Mouse (Mus musculus) MN1 (cell line): ENCODE data around the gene Slc4a3.

Source experiments
- DNase-seq: peaks from one replicate; pipeline ENCODE4 v3.0.0-alpha.2; 2016; ENCODE audit warnings: low spot score

Slc4a3 gene

DNA sequence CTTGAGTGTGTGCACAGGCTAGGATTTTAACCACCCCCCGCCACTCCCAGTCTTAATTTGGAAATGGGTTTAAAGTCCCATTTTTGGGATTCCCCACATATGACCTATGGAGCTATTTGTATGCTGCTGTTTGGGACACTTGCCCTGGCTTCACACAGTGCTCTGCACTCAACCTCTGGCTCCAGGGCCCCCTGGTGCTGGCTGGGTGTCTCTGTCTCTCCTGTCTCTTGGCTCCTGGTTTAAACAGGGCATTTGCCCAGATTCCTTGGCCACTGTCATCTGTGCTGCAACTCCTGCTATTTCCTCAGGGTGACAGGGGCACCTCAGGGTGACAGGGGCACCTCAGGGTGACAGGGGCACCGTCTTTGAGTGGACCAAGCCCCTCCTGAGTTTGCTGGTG lies 50.8 kb downstream of the Slc4a3 start:
- no peak for DNase-seq

DNA sequence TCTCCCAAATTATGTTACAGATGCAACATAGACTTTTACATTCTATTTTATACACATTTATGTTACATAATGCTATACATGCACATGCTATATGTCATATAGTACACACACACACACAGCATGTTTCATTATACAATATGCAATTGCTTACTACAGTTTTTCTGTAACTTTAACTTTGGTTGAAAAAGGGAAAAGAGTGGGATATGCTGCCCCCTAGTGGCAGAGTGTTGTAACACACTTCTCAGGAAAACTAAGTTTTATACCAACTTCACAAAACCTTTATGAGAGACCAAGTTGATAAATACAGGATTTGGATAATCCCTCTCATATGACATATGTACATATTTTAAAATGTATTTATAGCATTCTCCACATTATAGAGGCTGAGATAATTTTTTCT lies 51.6 kb downstream of the Slc4a3 start:
- peak; percentile 56 for DNase-seq

DNA sequence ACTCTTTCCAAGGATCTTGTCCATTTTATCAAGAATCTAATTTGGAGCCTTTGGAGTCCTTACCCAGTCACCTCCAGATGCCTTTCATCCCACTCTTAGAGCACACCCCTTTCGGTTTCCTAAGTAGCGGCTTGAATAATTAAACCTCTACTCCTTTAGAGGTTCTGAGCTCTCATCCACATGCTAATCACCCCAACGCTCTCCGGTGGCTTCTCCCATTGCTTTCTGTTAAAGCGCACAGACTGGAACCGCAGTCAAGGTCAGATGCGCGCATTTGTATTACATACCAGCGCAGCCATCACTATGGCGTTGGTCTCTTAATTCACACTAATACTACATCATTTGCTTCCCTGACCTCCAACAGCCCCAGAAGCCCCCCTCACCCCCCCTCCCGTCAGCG lies 55.7 kb downstream of the Slc4a3 start:
- no peak for DNase-seq

DNA sequence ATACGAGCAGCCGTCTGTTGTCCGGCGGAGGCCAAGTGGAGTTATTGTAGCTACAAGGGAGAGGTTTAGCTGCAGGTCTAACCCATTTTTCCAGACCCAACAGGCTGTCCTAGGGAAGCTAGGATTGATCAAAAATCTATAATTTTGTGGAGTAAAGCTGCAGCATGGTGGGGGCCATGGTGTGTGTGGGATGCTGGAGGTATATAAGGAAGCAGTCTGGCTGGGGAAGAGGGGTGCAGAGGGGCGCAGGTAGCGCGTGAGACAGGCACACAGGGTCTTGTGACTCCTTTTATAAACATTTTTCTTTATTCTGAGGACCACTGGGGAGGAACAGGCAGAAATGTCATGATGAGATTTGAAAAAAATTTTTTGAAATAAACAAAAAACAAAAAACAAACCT lies 57.5 kb downstream of the Slc4a3 start:
- no peak for DNase-seq

DNA sequence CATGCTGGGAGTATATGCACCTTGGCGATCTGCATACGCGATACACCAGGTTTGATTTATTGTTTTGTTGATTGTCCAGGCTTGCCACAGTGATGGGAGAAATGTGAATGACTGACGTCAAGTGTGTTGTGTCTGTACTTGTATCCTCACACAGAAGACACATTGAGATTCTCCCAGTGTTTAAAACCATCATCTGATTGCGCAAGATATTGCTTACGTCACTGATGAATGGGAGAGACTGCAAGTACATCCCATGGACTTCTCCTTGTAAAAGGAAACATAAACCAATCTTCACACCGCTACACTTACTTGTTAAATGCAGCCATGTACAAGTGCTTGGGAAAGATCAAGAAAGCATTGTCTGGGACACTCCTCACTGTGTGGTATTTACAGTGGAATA lies 62.2 kb downstream of the Slc4a3 start:
- no peak for DNase-seq

DNA sequence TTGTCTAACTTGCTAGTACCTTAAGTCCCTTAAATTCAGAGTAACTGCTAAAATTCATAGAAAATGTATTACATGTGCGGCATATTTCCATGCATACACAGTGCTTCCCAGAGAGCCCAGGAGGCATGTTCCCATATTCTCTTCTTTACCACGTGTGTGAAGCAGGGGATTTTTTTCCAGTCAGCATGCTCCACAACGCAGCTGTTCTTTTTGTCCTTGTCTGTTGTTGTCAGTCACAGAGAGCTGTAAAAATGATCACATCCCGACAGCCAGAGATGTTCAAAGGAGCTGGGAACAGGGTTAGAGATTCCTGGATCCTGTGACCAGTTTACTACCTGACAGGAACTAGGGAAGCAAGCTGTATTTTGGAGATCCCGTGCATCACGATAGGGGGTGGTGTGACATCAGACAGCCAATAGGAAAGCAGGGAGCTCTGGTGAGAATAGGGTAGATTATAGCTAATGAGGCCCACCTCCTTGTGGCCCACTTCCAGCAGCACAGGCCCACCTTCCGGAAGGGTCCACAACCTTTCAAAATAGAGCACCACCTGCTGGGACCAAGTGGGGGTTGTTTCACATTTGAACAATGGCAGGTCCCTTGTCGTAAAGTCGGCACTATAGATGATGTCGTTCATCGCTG lies 62.7 kb downstream of the Slc4a3 start:
- no peak for DNase-seq

DNA sequence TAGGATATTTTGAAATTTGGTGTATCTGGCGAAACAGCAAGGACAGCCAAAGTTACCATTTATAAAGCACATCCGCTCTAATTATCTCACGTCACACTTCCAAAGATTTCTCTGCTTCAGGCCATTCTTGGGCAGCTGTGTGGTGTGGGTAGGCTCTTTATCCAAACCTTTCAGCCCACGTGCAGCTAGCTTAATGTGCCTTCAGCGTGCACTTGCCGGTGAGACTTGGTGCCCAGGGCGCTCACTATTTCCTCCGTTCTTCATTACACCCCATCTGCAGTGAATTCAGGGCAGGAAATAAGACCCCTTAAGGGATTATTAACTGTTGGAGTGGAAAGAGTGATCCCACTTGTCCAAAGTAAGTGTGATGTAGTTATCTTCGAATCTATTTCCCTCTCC lies 63.2 kb downstream of the Slc4a3 start:
- DNase-seq = no peak

DNA sequence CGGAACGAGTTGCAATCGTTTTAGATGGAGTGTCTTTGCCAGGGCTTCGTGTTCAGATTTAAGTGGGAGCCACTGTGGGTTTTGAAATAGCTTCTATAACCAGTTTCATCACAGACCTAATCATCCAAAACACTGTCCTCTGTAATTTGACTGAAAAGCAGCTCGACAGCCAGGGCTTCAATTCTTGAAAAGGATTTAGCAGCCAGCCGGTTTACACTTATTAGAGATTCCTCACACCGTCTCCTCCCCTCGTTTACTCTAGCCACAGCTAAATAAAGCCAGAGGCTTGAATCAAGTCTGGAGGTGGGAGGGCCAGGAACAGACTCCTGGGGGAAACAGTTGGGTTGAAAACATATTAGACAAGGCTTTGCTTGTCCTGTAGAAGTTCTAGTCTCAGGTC lies 64.5 kb downstream of the Slc4a3 start:
- no peak for DNase-seq
